In the genomic region with DNA sequence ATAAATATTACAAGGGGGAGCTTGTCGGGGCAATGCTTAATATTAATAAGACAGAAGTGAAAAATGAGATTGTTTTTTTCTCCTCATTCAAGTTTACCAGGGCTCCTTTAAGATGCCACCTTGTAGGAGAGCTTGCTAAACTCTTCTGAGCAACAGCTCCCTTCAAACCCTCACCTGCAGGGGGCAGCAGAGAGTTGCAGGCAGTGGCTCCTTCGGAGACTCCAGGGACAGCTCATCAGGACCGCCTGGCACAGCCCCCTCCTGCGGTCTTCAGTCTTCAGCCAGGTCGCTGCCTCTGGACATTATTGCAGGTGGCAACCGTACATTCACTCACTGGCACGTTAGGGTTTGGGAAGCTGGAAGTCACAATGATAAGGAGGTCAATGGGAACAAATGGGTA, we compare ENCODE assay signal across 9 mouse cellular contexts. TPM values are rescaled to one million over a fixed set of nuclear protein-coding genes. Genes with fewer than 3 reads are reported as not detected.
DNase-seq lines count a peak whose midpoint lies in the region; ATAC-seq lines count a peak whose summit lies in the region.
"Had no signal": no experiment of that assay in that cellular context is flagged by ENCODE, and none has a peak within 500 bp of the region (broad histone marks: within the 10 kb centered on the region; RNA-seq: fewer than 3 reads in every experiment).

No protein-coding gene starts in this region.

- H3K9ac ChIP-seq in hindbrain, embryonic 11.5 days (ENCODE audit: low read depth, low read length), result no peak overlapping the region
- no peak overlapping the region for H3K9ac ChIP-seq in hindbrain, embryonic 16.5 days (ENCODE audit: low read depth, low read length)
- H3K9ac ChIP-seq: neural tube, embryonic 12.5 days had no signal

- no peak overlapping the region for H3K4me3 ChIP-seq in hindbrain, embryonic 11.5 days (ENCODE audit: low read depth, low read length)
- H3K4me3 ChIP-seq in hindbrain, embryonic 16.5 days (ENCODE audit: low read length), result no peak overlapping the region
- no peak overlapping the region for H3K4me3 ChIP-seq in limb, embryonic 10.5 days
- H3K4me3 ChIP-seq: neural tube, embryonic 12.5 days had no signal

- no peak overlapping the region for H3K4me2 ChIP-seq in hindbrain, embryonic 11.5 days (replicated peaks; ENCODE audit: low read depth, low read length)
- H3K4me2 ChIP-seq in hindbrain, embryonic 16.5 days (ENCODE audit: low read length), result no peak overlapping the region
- H3K4me2 ChIP-seq: neural tube, embryonic 12.5 days had no signal

- no peaks in the 10 kb centered on the region for H3K27me3 ChIP-seq in hindbrain, embryonic 11.5 days (ENCODE audit: control insufficient read depth, insufficient read depth, low read length)
- H3K27me3 ChIP-seq in hindbrain, embryonic 16.5 days (replicated peaks; ENCODE audit: control insufficient read depth, insufficient read depth, low read length), result no peaks in the 10 kb centered on the region
- H3K27me3 ChIP-seq in limb, embryonic 10.5 days (ENCODE audit: low read depth, poor library complexity, severe bottlenecking), result no peaks in the 10 kb centered on the region
- H3K27me3 ChIP-seq: neural tube, embryonic 12.5 days had no signal

- 27% methylated on average over 7 of the region's 7 CpGs for WGBS in hindbrain, embryonic 11.5 days
- 24% methylated on average over 7 of the region's 7 CpGs for WGBS in hindbrain, embryonic 16.5 days
- WGBS in limb, embryonic 10.5 days, result 25% methylated on average over 7 of the region's 7 CpGs

- H3K27ac ChIP-seq in hindbrain, embryonic 11.5 days (ENCODE audit: low read depth, low read length), result no peak overlapping the region
- H3K27ac ChIP-seq in hindbrain, embryonic 16.5 days (ENCODE audit: low read depth, low read length), result no peak overlapping the region
- no peak overlapping the region for H3K27ac ChIP-seq in limb, embryonic 10.5 days
- H3K27ac ChIP-seq: neural tube, embryonic 12.5 days had no signal

- H3K36me3 ChIP-seq in hindbrain, embryonic 11.5 days (ENCODE audit: control insufficient read depth, insufficient read depth, low read length), result no peaks in the 10 kb centered on the region
- H3K36me3 ChIP-seq in hindbrain, embryonic 16.5 days (ENCODE audit: control insufficient read depth, insufficient read depth, low read length), result no peaks in the 10 kb centered on the region
- H3K36me3 ChIP-seq in limb, embryonic 10.5 days, result no peaks in the 10 kb centered on the region
- H3K36me3 ChIP-seq: neural tube, embryonic 12.5 days had no signal

- intact Hi-C loops in heart, postnatal 25 days (cut with DNase I), result loop anchor here (5.0 kb wide), 1 partner anchor 342 kb away; no protein-coding TSS in a partner anchor

- H3K4me1 ChIP-seq in hindbrain, embryonic 11.5 days (replicated peaks; ENCODE audit: control insufficient read depth, insufficient read depth, low read length), result peaks cover 2% of the 10 kb centered on the region; the same call in 1 of the 2 replicates
- H3K4me1 ChIP-seq in hindbrain, embryonic 16.5 days (ENCODE audit: control insufficient read depth, insufficient read depth, low read depth, low read length), result peaks cover 4% of the 10 kb centered on the region; the same call in 1 of the 2 replicates
- peaks cover 28% of the 10 kb centered on the region for H3K4me1 ChIP-seq in limb, embryonic 10.5 days

- ATAC-seq in hindbrain, embryonic 11.5 days (ENCODE audit: low FRiP score), result no peak
- no peak for ATAC-seq in hindbrain, embryonic 16.5 days

- H3K9me3 ChIP-seq in hindbrain, embryonic 11.5 days (ENCODE audit: control insufficient read depth, low read length), result no peaks in the 10 kb centered on the region
- H3K9me3 ChIP-seq in hindbrain, embryonic 16.5 days (ENCODE audit: control insufficient read depth, low read length), result no peaks in the 10 kb centered on the region
- no peaks in the 10 kb centered on the region for H3K9me3 ChIP-seq in limb, embryonic 10.5 days (replicated peaks)
- H3K9me3 ChIP-seq: neural tube, embryonic 12.5 days had no signal

- peak; percentile 77 for DNase-seq in hindbrain, embryonic 11.5 days (ENCODE audit: low spot score)
- DNase-seq in adrenal gland, adult 2 months, result peak; percentile 80
- peak; percentile 80 for DNase-seq in embryo, embryonic 10 days (ENCODE audit: low spot score)
- peak; percentile 23 for DNase-seq in heart, postnatal 25 days (ENCODE audit: low spot score)
- peak; percentile 88 for DNase-seq in limb, embryonic 10.5 days (ENCODE audit: low spot score)
- DNase-seq in ovary, adult 18-20 months (ENCODE audit: low spot score), result peak; percentile 37
- peak; percentile 72 to 96 for DNase-seq in thymus, postnatal 10 days (ENCODE audit: low spot score in 2 of 2)

RNA-seq across cellular contexts. Expression of a gene that starts 18.9 kb away (rescaled TPM):
- polyA plus RNA-seq in hindbrain, embryonic 11.5 days (2014; fragmentation: Nextera tagmentation; extraction: Ambion mirVana), result 3.0 and 3.4 TPM in 2 replicates
- 1.8 and 2.2 TPM in 2 replicates for polyA plus RNA-seq in hindbrain, embryonic 16.5 days (2015; fragmentation: Nextera tagmentation; extraction: Ambion mirVana)
- total RNA-seq in adrenal gland, adult 2 months (2021), result 10 to 100 TPM; 14.0 to 18.3 TPM
- 13.8 and 14.2 TPM in 2 replicates for polyA plus RNA-seq in adrenal gland, adult 2 months (2012; rRNA removed)
- 10 to 100 TPM; 29.8 to 33.0 TPM for total RNA-seq in heart, postnatal 25 days (2021)
- polyA plus RNA-seq in limb, embryonic 10.5 days (2016; fragmentation: Nextera tagmentation; extraction: Ambion mirVana), result 6.1 and 6.8 TPM in 2 replicates

Comparison
In these comparisons a context has a peak if more than half of its experiments do, and no peak if none do; other contexts are left out.
1. DNase-seq: peak in every context shown above with its lines; median percentile 88 in limb, embryonic 10.5 days; 84 in thymus, postnatal 10 days; 80 in adrenal gland, adult 2 months; 80 in embryo, embryonic 10 days; 77 in hindbrain, embryonic 11.5 days; 37 in ovary, adult 18-20 months; 23 in heart, postnatal 25 days.